Mouse (Mus musculus): ENCODE results near the gene Trpv4.
A peak's percentile ranks its signal among the peaks of the same experiment; 100 is the strongest.

Gene Trpv4

DNA sequence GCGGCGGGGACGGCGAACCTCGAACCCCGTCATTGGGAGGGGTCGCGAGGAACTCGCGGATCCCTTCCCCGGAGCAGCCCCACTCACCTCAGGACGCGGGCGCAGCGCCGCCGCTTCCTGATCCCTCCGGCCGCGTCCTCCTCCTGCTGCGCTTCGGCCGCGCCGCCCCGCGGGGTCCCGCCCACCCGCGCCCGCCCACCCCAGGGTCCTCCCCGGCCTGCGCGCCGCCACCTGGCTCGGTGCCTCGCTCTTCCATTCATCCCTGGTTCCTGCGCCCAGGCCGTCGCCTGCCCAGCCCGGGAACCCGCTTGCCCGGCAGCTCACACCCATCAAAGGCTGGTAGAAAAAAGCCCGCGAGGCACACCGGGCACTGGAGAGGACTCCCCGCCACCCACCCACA lies at the start of gene Trpv4:
Trpv4 (minus strand) TSS at position 167 of the 400 bp plus-strand sequence.
- no peak for DNase-seq (ENCODE audit: low read depth in 2 of 2, low spot score in 2 of 2)

DNA sequence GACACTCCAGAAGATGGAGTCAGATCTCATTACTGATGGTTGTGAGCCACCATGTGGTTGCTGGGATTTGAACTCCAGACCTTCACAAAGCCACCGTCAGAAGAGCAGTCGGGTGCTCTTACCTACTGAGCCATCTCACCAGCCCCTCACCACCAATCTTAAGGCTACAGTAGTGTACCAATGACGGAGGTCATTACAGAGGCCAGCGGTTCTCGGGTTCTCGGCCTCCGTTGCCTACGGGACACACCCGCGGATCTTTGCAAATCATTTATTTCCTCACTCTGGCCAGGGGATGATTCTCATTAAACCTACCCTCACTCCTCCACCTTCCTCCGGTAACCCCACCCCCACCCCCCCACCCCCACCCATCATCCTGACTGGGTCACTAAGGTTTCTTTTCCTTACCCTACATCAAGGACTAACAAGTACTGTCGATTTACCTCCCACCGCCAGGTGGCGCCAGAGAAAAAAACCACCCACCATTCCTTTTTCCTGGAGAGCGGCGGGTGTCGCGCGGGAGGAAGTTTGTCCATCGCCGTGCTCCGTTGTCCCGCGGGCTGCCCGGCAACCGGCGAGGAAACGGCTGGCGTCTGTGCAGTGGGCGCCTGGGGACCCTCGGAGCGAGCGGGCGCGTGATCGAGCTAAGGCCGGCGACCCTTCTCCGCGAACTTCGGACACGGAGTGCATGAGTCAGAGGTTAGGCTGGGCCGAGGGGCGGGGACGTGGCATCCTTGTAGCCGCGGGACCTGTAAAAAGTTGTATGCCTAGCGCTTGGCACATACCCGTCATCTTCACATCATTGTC lies 49.2 kb upstream of the Trpv4 start, which contains the start of gene Tchp:
Tchp (plus strand) TSS at position 496 of the 804 bp plus-strand sequence.
- DNase-seq (ENCODE audit: low read depth in 2 of 2, low spot score in 2 of 2): peak; percentile 92 to 94

DNA sequence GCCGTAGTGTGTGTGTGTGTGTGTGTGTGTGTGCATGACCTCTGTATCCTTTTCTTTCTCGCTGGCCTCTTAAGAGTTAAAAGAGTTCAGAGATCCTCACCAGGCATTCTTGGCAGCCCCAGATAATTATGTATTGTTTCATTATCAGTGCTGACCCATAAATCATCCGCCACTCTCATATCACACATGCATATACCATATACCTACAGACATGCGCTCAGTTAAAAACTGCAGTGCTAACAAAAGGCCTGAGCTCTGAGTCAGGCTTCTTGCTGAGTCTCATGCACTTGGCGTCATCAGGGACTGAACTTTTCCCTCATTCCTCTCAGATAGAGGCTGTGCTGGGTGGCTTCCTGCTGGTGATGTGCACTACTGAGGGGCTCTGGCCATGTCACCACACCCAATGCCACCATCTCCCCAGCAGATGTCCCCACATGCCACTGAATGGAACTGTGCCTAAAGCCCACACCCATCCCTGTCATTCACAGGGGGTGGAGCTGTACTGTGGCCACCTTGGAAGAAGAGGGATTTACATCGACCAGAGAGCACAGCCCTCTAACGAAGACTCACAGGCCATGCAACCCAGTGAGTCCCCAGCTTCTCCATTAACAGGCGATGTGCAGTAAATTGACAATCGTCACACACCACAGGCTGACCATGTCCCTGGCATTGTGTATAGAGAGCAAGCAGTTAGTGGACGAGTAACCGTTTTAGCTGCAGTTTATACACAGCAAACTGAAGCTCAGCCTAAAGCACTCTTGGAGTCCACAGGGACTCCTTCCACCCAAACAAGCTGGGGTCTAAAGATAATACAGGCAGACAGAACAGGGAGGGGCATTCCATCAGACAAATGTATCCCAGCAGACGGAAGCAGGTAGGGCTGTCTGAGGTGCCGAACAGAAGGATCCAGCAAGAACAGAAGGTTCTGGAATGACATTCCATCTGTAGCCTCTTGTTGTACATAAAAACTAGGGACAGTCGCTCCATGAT lies 44.5 kb upstream of the Trpv4 start:
- DNase-seq (ENCODE audit: low read depth in 2 of 2, low spot score in 2 of 2): no peak

DNA sequence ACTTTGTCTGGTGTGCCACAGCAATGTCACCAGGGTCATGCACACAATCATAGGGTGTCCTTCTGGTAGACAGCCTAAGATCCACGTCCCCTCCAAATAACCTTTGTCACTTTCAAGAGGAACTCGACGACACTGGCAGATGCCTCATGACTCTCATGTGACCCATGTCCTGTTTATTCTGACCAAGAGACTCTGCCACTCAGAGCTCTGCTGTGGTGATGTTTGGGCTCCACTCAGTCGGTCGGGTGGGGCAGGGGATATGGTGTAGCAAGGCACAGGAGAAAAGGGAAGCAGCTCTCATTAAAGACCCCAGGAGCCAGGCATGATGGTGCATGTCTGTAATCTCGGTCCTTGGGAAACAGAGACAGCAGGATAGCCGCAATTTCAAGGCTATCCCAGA lies 40.8 kb upstream of the Trpv4 start:
- no peak for DNase-seq (ENCODE audit: low read depth in 2 of 2, low spot score in 2 of 2)

DNA sequence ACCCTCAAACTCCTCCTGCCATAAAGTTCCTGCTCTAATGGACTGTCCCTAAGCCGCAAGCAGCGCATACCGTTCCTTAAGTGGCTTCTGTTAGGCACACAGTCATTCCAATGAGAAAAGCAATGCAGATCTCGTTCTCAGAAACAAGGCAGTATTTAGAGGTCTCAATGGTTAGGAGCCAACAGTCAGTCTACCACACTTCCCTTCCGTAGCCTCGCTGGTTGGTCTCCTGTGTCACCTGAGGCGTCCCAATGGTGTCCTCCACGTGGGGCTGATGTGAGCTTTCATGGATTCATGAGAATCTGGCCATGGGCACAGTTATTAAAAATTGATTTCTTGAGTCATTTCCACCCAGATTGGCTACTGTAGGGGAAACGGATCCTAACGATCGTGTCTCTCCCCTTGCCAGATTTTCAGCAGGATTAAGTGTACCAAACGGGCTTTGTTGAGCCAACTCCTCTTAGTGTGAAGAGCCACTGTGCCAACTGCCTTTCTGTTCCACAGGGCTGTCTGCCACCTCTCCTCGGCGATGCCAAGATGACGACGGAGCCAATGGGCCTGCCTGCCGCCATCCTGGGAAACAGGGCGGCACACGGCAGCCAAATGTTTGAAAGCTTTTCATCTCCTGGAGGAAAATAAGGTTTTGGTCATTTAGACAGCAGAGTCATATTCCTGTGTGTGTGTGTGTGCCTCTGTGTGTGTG lies 40.0 kb upstream of the Trpv4 start:
- DNase-seq (ENCODE audit: low read depth in 2 of 2, low spot score in 2 of 2): no peak

DNA sequence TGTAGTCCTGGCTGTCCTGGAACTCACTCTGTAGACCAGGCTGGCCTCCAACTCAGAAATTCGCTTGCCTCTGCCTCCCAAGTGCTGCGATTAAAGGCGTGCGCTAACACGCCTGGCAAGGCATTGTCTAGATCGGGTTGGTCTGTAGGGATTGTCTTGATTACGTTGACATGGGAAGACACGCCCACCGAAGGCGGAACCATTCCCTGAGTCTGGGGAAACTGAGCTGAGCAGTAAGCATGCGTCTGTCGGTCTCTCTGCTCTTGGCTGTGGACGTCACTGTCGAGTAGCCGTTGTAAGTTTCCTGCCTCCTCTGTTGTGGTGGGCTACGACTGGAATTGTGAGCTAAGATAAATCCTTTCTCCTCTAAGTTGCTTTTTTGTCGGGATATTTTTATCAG lies 38.7 kb upstream of the Trpv4 start:
- no peak for DNase-seq (ENCODE audit: low read depth in 2 of 2, low spot score in 2 of 2)

DNA sequence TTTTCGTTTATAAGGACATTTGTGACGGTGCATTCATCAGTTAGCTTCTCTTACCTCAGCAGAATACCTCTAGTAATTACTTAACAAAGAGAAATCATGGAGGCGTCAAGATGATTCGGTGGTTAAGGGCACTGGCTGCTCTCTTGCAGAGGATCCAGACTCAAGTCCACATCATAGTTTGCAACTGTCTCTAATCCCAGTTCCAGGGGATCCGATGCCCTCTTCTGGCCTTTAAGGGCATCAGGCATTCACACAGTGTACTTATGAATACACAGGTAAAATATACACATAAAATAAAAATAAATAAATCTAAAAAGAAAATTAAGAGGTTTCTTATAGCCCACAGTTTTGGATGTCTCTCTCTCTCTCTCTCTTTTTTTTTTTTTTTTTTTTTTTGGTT lies 37.6 kb upstream of the Trpv4 start:
- DNase-seq (ENCODE audit: low read depth in 2 of 2, low spot score in 2 of 2): no peak

DNA sequence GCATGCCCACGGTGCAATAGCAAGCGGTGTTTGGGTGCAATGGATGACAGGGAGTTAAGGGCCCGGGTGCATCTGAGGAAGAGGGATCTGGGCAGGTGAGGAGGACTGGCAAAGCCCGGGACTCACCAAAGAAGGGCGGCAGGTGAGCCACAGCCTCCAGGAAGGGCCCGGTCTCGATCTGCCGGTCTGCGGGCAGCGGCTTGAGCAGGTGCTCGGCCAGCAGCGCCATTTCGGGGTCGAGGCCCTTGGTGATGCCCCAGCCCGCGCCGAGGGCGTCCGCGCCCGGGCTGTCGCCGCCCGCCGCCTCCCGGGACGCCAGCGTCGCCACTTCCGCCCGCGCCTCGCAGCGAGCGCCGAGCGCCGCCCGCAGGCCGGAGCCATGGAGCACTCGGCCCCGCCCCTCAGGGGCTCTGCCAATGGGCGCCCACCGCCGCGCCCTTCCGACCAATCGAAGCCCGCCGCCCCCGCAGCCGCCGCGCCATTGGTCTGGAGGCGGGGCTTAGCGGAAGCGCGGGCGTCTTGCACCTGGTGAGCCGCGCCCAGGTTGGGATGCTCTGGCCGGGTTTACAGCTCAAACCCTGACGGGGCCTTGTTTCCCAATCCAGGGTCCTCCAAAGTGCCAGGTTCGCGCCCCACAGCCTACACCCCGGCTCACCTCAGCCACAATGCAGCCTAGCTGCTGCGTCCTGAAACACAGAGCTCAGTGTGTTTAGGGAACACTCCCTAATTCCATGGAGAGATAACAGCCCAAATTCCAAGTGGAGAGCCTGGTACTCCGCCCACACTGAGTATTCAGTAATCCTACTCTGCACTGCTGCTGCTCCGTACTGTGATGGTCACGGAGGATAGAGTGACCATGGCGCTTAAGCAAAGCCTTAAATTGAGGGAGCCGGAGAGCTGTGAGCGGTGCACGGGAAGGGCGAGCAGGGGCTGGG lies 32.7 kb upstream of the Trpv4 start, which contains the start of gene Gltp:
Gltp (minus strand) TSS at position 352 of the 935 bp plus-strand sequence.
- peak; percentile 90 to 91 for DNase-seq (ENCODE audit: low read depth in 2 of 2, low spot score in 2 of 2)

DNA sequence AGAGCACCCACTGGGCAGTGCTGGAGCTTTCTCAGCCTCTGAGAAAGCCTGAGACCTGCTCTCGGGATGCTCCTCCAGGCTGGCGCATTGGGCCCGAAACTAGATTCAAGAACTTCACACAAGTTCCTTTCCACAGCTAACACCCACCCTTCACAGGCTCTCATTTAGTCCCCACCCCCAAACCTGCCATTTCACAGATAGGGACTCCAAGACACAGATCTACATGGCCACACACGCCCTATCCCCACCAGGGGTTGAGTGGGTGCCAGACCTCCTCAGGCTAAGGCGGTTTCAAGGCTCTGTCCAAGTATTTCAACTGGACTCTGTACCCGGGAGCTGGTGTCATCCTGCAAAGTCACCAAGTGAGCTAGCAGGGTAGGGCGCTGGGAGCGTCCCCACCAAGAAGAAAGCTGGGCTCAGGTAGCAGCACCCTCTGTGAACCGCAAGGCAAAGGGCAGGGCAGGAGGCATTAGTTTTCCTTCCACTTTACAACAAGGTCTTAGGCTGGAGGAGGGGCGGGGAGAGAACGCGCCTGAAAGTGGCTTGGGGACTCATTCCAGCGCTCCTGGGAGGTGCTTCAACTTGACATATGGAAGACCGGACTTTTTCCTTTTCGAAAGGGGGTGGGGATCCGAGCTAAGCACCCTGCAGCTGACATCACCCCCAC lies 31.6 kb upstream of the Trpv4 start:
- peak in 1 of 2 experiments; percentile 38 for DNase-seq (ENCODE audit: low read depth in 2 of 2, low spot score in 2 of 2)

DNA sequence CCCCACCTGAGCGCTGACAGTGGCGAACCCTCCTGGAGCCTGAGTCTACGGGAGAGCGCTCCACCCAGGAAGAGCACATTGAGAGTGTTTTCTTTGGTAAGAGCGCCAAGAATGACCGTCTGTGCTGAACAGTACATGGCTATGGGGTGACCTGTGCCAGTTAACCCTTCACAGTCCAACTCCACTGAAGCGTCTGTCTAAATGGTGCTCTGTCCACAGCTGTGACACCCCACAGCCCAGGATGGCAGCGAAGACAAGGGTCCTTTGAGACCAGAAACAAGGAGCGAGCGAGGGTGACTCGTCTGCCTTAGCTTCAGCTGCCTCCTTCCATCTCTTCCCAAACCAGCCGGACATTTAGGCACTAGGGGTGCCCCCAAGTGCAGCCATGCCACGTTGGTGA lies 30.5 kb upstream of the Trpv4 start:
- no peak for DNase-seq (ENCODE audit: low read depth in 2 of 2, low spot score in 2 of 2)

DNA sequence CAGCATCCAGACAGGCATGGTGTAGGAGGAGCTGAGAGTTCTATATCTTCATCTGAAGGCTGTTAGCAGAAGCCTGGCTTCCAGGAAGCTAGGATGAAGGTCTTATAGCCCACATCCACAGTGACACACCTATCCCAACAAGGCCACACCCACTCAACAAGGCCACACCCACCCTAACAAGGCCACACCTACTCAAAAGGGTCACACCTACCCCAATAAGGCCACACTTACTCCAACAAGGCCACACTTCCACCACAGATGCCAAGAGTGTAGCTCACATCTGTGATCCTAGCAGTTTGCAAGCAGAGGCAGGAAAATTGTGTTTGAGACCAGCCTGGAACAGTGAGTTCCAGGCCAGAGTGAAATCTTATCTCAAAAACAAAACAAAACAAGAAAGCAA lies 29.7 kb upstream of the Trpv4 start:
- peak in 1 of 2 experiments; percentile 19 for DNase-seq (ENCODE audit: low read depth in 2 of 2, low spot score in 2 of 2)

DNA sequence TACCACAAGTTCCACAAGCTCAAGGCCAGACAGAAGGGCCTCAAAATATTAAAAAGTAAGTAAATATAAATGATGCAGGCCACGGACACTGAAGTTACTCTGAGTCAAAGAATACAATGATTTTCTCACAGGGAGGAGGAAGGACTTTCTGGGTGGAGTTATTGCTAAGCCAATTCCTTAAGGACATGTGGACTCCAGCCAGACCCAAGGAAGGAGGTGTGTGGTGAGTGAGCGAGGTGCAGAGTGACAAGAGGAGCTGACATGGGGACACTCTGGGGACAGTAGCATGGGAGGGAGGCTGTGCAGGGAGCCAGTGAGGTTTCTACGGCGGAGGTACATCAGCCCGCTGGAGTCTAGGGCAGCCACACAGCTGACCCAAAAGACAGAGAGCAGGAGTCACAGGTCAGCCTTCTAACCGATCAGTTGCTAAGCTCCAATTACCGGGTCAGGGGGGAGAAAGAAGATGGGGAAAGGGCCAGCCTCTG lies 28.5 kb upstream of the Trpv4 start:
- DNase-seq (ENCODE audit: low read depth in 2 of 2, low spot score in 2 of 2): no peak

DNA sequence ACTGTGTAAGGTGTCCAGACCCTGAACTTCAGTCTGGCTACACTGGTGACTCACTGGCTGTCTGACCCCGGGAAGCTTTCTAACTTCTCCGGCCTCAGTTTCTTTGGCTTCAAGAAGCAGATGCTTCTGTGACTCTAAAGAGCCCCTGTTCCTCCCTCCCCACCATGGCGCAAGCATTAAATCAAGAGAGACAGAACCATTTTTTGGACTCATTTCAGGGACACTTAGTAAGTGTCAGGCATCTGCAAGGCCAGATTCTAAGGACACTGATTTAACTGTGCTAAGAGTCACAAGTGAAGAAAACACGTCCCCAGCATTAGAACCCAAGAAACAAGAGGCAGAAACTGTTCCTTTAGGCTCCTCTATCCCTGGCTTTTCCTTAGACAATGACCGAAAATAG lies 27.8 kb upstream of the Trpv4 start:
- no peak for DNase-seq (ENCODE audit: low read depth in 2 of 2, low spot score in 2 of 2)

DNA sequence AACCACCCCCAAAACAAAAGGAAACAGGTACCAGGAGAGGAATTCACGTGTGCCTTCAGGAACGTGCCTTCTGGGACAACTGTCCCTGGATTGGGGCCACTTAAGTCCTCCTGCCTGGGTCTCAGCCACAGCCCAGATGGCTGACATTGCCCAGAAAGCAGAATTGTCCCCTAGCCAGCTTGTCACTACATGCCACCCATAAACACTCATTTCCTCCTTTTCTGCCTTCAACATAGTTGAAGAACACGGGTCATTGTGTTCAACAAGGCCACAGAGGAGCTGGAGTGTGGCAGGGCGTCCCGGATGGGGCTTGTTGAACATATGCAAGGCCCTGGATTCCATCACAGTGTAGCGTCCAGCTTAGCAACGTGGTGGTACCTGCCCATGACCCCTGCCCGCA lies 23.5 kb upstream of the Trpv4 start:
- no peak for DNase-seq (ENCODE audit: low read depth in 2 of 2, low spot score in 2 of 2)

DNA sequence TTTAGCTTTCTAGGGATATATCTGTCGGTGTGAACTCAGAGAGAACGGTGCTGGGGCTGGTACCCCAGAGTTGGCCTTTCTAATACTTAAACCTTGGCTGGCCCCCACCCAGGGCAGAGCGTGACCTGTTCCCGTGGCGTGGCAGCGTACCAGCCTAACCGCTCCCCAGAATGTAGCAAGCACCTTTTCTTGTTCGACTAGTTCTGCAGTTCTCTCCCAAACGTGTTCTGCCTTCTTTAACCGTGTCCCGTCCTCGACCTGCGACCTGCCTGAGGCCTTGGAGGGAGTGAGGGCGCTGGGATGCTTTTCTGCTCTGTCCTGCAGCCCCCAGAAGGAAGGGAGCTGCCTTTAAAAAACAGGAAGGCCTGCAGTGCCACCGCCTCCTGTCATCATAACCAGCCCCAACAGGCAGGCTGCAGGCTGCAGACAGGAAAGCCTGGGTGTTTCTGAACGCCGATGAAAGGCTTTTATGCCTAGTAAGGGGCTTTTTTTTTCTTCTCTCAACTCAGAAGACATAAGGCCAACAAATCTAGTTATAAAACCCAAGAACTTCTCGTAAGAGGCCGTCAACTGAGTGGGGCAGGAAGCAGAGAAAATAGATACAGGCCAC lies 22.6 kb upstream of the Trpv4 start:
- peak; percentile 35 to 43 for DNase-seq (ENCODE audit: low read depth in 2 of 2, low spot score in 2 of 2)

DNA sequence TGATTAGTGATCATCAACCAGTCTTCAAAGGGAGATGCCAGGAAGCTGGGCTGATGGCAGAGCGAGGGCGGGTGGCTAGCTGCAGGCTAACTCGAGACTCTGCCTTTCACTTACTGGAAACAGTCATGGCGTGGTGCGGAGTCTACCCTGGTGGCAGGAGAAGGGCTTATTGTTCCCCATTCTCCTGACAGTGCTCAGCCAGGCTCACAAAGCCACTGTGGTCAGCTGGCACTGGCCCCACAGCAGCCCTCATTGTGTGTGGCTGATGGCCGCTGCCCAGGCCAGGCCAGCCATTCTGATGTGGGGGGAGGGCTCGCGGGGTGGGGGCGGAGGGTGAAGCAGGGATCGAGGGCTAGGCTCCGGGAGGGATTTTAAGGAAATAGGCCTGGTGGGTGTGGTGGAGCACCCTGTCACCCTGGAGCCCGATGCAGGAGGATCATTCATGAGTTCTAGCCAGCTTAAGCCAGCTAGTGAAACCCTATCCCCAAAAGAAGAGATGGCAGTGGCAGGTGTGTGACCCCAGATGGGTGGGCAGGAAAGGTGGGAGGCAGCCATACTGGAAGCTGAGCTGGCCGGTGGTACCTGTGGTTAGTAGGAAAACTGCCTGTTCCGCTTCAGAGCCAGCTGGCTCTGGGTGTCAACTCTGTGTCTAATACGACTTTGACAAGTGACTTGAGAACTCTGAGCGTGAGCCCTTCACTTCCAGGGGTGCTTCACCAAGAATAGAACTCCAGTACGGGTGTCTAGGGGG lies 21.8 kb upstream of the Trpv4 start:
- no peak for DNase-seq (ENCODE audit: low read depth in 2 of 2, low spot score in 2 of 2)

DNA sequence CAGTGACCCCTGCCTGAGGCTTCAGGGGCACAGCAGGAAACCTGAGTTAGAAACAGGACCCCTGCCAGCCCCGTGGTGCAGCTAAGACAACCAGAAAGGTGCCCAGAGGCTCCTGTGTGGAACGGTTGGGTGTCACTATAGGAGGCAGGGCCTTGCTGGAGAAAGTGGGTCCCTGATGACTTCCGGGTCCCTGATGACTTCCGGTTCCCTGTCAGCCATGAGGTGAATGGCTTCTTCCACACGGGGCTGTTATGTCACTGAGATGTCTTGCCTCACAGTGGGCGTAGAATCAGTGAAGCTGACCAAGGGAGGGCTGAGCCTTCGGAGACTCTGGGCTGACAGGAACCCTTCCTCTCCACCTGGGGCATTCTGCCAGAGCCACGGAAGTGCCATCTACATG lies 16.4 kb upstream of the Trpv4 start:
- DNase-seq (ENCODE audit: low read depth in 2 of 2, low spot score in 2 of 2): no peak

DNA sequence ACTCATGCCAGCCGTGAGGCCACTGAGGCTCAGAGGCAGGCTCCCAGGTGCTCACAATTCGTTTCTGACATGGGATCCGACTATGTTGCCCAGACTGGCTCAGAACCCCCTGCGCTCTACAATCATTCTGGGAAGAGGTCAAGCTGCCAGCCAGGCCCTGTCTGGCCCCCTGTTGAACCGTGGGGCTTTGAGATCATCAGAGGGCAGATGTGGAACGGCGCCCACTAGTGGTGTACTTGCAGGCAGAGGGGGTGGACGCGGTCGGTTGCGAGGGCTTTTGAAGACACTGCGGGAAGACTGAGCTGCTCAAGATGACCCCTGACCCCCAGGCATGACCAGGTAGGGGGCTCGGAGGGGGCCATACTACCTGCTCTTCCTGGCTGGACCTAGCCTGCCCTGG lies 14.9 kb upstream of the Trpv4 start:
- DNase-seq (ENCODE audit: low read depth in 2 of 2, low spot score in 2 of 2): no peak
